Mouse (Mus musculus): Measurements from ENCODE around the gene 4930415O20Rik.

DNA sequence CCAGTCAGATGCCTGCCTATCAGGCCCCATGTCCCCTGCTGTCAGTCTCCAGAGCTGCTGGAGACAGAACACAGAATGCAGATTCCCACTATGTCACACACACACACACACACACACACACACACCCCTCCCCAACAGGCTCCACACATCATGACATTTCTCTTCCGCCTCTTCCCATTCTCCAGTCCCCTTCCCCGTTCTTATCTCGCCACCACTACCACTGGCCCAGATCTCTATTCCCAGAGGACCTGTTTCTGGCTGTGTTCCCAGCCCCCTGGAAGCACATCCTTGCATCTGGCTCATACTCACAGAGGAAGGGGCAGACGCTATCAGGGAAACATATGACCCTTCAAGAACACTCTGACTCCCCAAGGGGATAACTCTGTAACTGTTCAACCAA, 36.8 kb downstream of the 4930415O20Rik start:
- TF ChIP-seq GATA1 (IDR thresholded peaks at IDR 0.05; ENCODE audit: borderline replicate concordance, low read length): no peak
- TF ChIP-seq FLI1 (IDR thresholded peaks at IDR 0.05; ENCODE audit: low read length): no peak
